Mouse (Mus musculus): ENCODE measurements at regions not wholly inside any gene's neighbourhood (a gene's known extent, or its start where the extent isn't known, plus 50 kb on each side); places are given as distances from the start of the nearest gene placed in this dataset.

DNA sequence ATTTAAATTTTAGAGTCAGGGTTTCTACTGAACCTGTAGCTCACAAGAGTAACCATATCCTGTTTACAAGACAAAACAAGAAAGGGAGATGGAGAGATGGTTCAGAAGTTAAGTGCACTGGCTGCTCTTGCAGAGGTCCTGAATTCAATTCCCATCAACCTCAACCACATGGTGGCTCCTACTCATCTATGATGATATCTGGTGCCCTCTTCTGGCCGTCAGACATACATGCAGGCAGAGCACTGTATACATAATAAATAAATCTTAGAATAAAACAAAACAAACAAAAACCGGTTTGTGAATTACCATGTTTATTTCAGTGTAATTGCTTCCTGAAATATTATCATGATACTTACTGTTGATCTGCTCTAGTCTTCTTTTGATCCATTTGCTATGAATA lies 845.4 kb downstream of the Pcdh18 start:
- DNase-seq (ENCODE audit: low read depth, low spot score): no peak

DNA sequence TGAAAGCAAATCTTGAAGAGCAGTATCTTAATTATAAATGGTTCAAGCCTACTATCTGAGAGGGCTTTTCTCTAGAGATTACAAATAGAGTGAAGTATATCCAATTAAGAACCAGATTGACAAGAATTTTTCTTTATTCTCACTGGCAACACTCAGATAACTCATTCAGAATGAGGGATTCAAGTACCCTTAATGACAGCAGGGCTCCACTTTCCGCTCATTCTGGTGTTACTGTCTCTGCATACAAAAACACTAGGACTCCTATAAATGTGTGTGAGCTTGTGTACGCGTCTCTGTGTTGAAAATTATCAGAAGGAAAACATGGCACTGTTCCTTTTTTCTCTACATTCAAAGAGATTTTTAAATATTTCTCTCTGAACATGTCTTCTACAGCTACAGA lies 866.7 kb downstream of the Pcdh18 start:
- no peak for DNase-seq (ENCODE audit: low read depth, low spot score)

DNA sequence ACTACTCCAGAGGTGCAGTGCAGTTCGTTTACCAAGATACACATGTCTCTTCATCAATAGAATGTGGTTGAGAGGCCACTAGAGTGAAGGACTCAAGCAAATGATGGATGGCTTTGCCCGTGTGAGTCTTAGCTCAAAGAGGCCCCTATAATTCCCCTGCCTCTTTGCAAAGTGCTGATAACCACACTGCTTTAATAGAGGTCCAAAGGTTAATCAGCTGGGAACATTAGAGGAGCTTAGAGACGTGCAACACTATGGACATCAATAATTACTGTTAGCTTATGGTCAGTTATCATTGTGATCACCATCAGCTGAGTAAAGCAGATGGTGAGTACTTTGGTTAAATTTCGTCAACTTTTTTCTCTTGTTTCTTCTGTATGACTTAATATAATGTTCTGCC lies 869.2 kb downstream of the Pcdh18 start:
- no peak for DNase-seq (ENCODE audit: low read depth, low spot score)

DNA sequence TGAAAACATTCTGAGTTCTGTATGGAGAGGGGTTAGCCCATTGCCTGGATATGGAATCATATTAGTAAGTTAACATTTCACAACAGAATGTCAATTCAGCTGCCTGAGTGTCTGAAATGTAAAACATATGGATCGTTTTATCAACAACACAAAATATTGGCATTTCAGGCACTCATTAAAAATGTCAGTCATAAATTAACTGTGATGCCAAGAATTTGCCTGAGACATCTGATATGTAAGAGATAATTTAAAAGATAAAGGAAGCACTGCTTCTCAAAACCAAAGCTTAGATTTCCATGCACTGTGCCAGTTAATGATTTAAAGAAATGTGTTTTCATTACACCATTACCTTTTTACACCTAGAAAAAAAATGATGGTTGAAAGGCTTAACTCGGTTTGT lies 887.6 kb downstream of the Pcdh18 start:
- no peak for DNase-seq (ENCODE audit: low read depth, low spot score)

DNA sequence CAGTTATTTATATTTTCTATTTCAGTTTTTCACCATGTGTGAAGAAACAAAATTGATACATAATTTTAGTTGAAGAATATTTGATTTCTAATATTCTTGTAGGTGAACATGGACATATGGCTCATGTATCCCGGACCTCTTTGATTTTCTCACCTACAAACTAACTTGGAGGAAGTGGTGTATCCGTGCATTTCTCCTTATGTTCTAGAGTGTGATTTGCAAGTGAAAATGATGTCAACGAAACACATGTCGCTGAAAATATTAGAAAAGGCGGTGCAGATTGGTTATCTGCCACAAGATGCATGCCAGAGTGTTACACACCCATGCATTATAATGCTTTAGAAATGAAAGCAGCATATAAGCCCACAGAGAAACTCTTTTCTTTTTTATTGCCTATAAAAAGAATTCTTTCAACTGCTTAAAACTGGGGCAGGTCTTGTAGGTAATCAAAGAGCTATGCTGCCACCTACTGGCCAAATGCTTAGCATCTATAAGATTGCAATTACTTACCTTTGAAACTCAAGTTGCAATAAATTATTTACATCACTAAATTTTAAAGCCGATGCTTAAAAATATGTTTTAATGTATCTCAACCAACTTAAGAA lies 911.0 kb downstream of the Pcdh18 start:
- DNase-seq (ENCODE audit: low read depth, low spot score): peak; percentile 1

DNA sequence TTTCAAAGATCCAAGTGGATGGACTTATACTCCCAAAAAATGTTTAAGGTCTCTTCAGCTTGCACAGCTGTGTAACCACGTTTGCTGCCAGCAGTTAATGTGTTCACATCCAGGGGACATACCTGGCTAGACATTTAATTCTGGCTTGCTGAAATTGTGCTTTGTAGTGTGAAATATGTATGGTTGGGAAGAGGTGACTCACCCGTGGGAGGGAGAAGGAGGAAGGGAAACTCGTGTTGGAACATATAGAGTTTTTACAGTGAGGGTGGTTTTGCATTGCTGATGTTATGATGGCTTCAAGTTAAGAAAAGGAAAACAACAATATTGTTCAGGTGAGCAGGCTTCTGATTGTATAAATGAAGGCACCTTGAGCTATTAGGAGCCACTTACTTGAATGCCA lies 916.4 kb downstream of the Pcdh18 start:
- no peak for DNase-seq (ENCODE audit: low read depth, low spot score)

DNA sequence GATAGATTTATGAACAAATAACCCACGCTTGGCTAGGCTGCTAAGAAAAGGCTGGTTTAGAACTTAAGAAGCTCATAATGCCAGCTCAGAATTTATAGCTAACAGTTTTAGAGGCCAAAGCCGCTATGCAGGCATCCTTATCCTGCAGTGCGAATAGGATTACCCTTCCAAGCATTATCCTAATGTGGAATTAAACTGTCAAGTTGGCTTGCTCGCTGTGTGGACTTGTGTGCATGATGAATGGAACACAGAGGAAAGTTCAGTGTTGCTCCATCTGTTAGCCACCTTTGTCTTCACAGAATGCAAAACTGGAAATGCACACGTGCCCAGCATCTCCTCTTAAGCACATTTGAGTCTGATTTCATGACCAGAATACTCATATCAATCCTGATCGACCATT lies 933.8 kb downstream of the Pcdh18 start:
- no peak for DNase-seq (ENCODE audit: low read depth, low spot score)

DNA sequence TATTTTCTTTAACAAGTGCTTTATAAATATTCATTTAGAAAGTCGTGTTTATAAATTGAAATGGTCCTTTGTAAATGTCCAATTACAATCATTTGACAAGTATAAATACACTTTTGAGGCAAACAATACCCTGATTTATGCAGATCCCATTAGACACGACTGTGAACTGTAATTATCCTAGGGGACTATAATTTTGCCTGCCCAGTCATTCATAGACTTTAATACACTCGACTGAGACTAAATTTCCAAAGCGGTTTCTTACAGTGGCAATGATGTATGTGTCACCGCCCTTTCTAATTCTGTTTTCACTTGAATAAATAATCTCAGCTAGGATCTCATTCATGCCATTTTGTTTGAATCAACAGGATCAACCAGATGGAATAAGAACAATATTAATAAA lies 952.7 kb downstream of the Pcdh18 start:
- no peak for DNase-seq (ENCODE audit: low read depth, low spot score)

DNA sequence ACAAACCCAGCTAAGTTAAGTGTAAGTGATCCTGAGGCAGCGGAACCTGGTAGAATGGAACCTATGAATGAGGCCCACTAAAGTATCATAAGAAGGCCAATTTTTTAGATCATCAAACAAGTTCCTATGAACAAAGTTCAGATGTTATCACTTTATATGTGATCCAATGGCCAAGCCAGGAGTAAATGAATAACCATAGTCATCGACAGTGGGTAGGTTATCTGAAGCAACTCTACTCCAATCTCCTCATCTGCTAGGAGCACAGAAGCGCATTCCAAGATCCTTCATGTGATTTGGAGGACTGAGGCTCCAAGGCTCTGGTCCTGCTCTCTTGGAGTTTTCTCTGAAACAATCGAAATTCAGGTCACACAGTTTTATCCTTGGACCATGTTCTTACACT lies 985.4 kb downstream of the Pcdh18 start:
- no peak for DNase-seq (ENCODE audit: low read depth, low spot score)

Data from CD4-positive helper T cell, adult 2 months (primary cell).